Mouse (Mus musculus) hematopoietic stem cell, adult 5-6 weeks (primary cell): Measurements from ENCODE around the gene Iqcg. TPM values are rescaled to one million over a fixed set of nuclear protein-coding genes. Genes with fewer than 3 reads are reported as not detected.
A peak's percentile ranks its signal among the peaks of the same experiment; 100 is the strongest.
"Not testable (repeated sequence)": the region's sequence is repeated elsewhere in the genome, so short reads cannot be mapped to it uniquely, and the experiment has no call there.

Source experiments
- ATAC-seq, 2 experiments: fragments of 125-278 bp in 1 of 2; replicated peaks in 1 of 2; 2 replicates each; pipeline ENCODE4 v1.8.0; 2016 to 2017; ENCODE audit warnings: inconsistent platforms in 2 of 2, mild to moderate bottlenecking in 2 of 2, moderate number of reproducible peaks in 2 of 2, low read depth in 1 of 2, moderate TSS enrichment in 1 of 2; ENCODE audit not compliant: low FRiP score in 2 of 2, poor library complexity in 2 of 2, severe bottlenecking in 2 of 2, insufficient read depth in 1 of 2, low TSS enrichment in 1 of 2
- total RNA-seq: library from RNA; stranded (forward); fragments of 172-1452, 232-1000 nt; gene quantifications from 2 replicates; pipeline ENCODE4 v1.2.3, GENCODE M21; 2017

The Iqcg gene
- total RNA-seq, 1 experiment from 2014 or later = 0.79 TPM

DNA sequence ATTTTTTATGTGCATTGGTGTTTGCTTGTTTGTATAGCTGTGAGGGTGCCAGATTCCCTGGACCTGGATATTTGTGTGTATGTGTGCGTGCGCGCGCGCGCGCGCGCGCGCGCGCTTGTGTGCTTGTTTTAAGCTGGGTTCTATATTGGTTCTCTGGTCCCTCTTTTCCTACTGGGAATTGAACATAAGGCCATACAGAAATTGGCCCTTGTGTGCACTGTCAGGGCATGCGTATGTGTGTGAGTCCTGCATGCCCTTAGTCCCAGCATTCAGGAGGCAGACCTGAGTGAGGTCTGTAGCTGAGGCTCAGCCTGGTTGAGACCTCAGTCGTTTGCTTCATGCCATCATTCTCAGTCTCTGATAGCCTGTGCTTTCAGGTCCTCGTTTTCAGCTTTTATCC, 2.0 kb upstream of the Iqcg start:
- no peak for ATAC-seq

DNA sequence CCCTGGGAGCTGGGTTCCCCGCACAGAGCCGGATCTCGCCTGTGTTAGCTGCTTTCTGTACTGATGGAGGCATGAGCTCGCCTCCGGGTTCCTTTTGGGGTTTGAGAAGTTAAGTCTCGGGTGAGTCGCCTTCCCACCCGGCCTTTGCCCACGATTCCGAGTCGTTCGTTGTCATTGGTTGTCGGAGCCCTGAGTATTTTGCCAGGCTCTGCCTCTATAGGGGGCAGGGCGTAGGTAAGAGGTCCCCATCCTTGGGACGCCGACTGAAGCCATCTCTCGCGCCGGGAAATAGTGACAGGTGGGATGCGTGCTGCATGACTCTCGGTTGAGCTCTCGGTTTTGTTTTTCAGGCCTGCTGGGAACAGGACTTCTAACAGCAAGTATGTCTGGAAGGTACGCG, 768 bp upstream of the Iqcg start:
- ATAC-seq = peak in 1 of 2 experiments; percentile 15; a peak in 2 of 4 replicates

DNA sequence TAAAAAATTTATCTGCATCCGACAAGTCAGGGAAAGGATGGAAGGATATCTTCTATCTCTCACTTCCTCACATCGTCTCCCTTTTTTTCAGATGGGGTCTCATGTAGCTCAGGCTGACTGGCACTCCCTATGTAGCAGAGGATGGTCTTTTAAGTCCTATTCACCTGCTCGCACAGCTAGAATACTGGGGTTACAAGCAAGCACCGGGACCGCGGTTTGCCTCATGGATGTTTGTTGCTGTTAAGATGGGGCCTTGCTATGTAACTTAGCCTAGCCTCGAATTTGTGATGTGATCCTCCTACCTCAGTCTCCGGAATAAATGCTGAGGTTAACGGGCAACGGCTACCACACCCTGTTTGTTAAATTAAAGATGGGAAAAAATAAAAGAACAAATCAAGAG, 363 bp downstream of the Iqcg start:
- ATAC-seq = no peak

DNA sequence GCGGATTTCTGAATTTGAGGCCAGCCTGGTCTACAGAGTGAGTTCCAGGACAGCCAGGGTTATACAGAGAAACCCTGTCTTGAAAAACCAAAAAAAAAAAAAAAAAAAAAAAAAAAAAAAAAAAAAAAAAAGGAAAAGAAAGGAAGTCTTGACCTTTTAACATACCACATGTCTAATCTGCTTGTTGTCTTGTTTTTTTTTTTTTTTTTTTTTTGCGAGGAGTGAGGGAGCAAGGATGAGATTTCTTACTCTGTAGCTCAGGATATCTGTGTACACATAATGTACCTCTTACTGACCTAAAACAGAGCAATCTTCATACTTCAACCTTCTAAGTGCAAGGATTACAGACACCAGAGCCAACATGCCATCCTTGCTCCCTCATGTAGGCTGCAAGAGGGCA, 1.1 kb downstream of the Iqcg start:
- ATAC-seq = not testable (repeated sequence)

DNA sequence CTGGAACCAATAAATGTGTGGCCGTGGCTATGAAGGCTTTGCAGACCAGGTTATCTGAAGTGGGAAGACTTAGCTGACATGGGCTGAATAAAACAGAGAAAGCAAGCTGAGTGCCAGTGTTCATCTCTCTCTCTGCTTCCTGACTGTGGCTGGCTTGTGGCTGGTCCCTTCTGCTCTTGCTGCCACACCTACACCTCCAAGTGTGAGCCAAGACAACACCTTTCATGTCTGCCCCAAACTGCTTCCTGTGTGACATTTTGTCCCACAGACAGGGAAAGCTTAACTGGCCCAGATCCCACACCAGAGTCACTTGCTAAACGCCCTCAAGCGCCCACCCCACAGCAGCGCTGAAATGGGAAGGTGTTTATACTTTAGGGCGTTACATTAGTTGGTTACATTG, 2.9 kb downstream of the Iqcg start:
- ATAC-seq = no peak

DNA sequence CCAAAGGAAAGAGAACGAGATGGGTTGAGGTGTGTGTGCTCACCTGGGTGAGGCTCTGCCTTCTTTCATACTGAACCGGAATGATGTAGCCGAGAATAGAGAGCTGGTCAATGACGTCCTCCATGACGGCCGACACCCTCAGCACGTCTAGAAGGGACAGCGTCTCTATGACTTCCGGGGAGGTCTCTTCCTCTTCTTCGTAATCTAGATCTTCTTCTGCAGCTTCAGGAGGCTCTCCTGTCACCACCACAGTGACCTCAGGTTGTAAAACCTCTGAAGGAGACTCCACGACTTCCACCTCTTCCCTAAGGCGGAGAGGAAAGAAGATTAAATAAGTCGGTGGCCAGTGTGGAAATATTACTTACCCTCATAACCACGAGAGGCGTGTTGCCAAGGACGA, 6.2 kb downstream of the Iqcg start:
- no peak for ATAC-seq

DNA sequence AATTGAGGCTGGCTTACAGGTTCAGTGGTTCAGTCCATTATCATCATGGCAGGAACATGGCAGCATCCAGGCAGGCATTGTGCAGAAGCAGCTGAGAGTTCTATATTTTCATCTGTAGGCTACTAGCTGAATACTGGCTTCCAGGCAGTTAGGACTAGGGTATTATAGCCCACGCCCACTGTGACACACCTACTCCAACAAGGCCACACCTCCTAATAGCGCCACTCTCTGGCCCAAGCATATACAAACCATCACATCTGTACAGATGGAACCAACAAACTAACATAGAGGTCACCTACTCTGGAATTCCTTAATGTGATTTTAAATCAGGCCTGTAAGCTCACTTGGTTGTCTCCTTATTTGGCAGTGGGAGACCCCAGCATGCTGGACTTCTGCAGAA, 7.3 kb downstream of the Iqcg start:
- no peak for ATAC-seq

DNA sequence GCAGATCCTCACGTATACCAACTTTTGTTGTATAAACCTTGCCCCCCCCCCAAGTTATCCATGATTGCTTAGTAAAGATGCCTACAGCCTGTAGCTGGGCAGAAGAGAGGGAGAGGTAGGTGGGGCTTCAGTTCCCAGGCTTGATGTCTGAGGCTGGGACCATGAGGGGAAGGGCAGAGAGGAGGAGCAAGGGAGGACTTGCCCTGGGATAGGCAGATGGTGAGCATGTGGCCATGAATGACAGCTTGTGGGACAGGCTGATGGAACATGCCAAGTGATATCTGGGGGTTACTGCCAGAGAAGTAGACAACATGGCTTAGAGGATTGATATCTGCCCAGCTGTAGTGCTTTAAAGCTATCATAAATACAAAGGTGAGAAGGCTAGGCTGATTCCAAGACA, 8.0 kb downstream of the Iqcg start:
- no peak for ATAC-seq

DNA sequence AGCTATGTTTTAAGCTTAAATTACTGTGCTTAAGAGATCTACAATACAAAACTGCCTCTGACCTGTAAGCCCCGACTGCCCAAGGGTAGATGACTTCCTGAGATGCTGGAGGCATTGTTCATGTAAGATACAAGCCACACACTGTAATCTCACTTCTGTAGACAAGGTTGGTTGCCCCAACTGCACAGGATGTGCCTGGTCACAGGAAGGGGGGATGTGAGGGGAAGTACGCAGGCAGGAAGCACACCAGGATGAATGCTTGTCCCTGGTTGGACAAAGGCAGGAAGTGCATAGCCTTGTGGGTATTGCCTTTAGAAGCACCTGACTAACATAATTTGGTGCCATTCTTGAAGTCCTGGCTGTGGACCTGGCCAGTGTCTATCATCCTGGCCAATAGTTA, 12.8 kb downstream of the Iqcg start:
- peak in 1 of 2 experiments; percentile 48; a peak in 2 of 4 replicates for ATAC-seq

DNA sequence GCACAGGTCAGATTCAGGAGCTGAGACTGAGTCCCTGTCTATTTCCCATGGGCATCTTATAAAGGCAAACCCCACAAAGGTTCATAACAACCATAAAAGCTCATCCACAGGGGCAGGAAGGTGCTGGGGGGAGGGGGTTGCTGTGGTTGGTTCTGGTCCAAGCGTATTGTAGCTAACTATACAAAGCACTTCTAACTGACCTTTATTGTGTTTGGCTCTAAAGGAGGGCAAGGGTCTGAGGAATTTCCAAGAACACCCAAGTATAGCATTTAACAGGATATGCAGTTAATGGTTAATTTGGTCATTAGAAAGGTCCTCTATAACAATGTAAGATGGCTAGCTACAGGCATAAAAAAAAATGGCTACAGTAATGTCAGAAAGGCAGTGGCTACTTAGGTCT, 13.3 kb downstream of the Iqcg start:
- ATAC-seq = no peak

DNA sequence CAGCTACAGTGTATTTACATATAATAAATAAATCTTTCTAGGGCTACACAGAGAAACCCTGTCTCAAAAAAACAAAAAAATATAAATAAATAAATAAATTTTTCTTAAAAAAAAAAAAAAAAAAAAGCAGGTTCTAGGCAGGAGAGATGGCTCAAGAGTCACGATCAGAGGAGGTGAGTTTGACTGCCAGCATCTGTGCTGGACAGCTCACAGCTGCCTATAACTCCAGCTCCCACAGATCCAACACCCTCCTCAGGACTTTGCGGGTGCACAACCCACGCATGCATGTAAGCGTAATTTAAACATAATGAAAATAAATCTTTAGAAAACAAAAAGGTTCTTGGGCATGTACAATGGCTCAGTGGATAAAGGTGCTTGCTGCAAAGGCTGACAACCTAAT, 20.0 kb downstream of the Iqcg start:
- no peak for ATAC-seq

DNA sequence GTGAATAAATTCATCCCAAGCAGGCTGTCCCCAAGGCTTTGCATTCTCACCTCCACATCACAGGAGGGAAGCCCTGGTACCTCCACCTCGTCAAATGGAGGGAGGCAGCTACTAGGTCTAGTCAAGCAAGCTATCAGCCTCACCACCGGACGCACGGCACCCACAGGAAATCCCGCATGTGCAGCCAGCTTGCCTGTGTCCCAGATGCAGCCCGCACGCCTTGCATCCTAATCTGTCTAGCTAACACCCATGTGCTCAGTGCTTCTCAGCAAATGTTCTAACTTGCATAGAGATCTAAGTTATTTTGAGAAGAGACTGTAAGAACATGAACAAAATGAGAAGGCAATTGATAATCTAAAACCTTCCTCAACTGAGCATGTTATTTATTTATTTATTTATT, 29.7 kb downstream of the Iqcg start:
- no peak for ATAC-seq

DNA sequence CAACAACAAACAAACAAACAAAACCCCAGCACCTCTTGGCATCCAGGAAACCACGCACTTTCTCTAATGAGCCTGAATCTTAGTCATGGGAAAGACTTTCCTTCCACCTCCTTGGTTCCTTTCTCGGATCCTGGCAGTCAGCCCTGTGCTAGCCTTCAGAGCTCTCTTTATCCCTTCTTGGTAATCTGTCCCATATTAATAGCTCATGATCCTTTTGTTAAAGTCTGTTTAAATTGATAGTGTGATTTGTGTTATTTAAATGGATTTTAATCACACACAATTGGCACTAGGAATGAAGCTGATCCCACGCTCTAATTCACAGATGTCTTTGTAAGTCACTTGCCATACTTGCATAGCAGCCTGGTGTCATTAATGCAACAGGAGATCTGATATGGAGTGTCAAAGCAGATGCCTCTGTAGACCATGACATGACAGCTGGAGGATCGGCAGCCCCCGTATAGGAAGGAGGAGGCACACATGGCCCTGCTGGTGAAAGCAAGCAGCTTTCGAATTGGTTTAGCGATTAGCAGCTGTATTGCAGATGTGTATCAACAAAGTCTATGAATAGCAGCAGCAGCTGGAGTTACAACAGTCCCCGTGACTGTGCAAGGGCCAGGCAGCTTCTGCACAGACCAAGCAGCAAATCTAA, 31.4 kb downstream of the Iqcg start:
- no peak for ATAC-seq

DNA sequence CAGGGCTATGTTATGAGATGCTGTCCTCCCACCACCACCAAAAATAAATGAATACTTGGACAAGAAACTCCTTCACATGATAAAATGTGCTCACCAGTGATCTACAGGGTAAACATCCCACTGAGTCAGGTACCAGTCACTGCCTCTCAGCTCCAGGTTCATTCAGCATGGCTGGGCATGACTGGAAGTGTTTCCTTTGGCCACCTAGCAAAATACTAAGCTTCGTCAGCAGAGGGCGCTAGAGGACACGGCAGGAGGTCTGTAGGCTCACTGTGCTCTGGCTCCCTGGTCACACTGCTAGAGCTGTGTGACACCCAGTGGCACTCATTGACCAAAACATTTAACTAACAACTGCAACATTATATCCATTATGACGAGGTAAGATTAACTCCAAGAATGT, 32.3 kb downstream of the Iqcg start:
- ATAC-seq = peak; percentile 81 to 87

DNA sequence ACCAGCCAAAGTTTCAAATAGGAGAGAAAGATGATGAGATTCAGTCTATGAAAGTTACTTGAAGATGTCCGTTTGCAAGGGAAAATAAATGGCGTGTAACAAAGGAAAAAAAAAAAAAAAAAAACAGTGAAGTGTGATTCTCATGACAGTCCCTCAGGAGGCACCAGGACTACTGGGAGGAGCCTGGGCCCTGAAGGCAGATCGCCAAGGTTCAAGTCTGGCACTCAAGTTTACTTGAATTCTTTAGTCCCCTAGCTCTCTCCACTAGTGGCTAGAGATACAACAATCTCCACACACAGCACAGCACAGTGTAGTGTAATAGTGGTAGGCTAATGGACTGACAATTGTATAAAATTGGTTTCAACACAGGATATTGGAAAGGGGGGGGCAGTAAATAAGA, 34.6 kb downstream of the Iqcg start:
- no peak for ATAC-seq

DNA sequence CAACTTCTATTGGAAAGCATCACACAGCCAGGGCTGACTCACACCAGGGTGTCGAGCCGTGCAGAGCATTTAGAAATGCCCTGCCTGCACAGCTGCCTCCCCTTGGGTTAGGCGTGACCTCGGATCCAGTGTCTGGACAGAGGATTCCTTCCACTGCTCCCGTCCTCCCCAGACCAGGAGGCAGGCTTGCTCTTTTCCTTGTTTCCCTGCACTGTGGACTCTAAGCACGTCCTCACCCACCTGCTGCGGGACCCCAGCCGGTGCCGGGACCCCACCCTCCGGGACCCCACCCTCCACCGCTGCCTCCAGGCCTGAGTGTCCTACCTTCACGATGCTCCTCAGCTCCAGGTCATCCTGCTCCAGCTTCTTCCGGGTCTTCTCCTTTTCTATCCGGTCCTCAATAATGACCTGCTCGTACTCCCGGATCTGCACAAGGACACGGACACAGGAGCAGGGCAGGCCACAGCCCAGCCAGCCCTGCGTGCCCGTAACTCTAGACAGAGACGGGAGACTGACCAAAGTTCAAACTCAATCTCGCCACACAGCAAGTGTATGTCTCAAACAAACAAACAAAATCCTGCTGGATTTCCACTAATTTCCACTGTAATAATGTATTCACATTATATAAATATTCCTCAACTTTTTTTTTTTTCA, 36.8 kb downstream of the Iqcg start:
- no peak for ATAC-seq

DNA sequence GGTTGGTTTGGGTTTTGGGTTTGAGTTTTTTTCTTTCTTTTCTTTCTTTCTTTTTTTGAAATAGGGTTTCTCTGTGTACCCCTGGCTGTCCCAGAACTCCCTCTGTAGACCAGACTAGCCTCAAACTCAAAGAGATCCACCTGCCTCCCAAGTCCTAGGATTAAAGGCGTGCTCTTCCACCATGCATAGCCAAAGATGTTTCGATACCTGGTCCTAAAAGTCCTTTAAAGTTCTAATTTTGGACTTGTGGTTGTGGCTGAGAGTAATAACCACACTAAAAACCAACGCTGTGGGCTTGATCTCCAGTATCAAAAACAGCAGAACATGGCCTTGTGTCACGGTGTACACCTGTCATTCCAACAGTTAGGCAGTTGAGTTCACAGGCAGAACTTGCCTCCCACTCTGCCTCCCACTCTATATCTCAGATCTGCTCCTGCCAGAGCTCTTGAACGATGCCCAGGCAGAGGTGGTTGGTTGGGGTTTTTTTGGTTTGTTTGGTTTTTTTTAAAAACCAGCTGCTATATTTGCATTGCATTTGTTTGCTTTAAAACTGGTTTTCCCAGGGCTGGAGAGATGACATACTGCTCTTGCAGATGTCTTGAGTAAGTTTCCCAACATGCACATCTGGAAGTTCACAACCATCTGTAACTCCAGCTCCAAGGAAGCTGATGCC, 38.2 kb downstream of the Iqcg start:
- no peak for ATAC-seq

DNA sequence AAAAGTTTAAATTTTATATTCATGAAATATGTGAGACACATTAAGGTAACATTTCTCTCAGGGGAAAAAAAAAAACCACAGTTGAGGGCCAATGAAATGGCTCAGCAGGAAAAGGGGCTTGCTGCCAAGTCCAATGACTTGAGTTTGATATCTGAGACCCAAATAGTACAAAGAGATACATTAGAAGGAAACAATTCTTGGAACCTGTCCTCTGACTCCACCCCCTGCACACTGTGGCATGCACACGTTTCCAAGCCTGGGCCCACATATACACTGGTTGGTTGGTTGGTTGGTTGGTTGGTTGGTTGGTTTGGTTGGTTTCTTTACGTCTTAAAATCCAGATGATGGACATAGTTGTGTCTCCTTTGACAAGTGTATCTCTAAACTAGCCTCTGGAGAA, 40.0 kb downstream of the Iqcg start:
- no peak for ATAC-seq
